Mouse (Mus musculus) liver, adult 2 months (tissue): ENCODE measurements at regions not wholly inside any gene's neighbourhood (a gene's known extent, or its start where the extent isn't known, plus 50 kb on each side); places are given as distances from the start of the nearest gene placed in this dataset.

Experiments used
- DNase-seq: peaks from one replicate; pipeline ENCODE4 v3.0.0-alpha.2; 2011; ENCODE audit warnings: low read depth, low spot score; ENCODE audit errors: extremely low read depth
- H3K27ac ChIP-seq: fragments of 200-500 bp; replicated peaks from 2 replicates; pipeline ENCODE4 v1.5.1; 2012; ENCODE audit warnings: low read depth, mild to moderate bottlenecking, control low read depth, inconsistent platforms, low read length; ENCODE audit not compliant: insufficient read depth
- H3K27me3 ChIP-seq: fragments of 200-500 bp; 2 replicates; pipeline ENCODE4 v1.6.1; 2012; ENCODE audit warnings: mild to moderate bottlenecking, moderate library complexity, low read length, inconsistent platforms; ENCODE audit not compliant: control insufficient read depth, insufficient read depth
- H3K36me3 ChIP-seq: fragments of 200-500 bp; 2 replicates; pipeline ENCODE4 v1.6.1; 2012; ENCODE audit warnings: low read length, inconsistent platforms; ENCODE audit not compliant: control insufficient read depth, insufficient read depth
- H3K4me1 ChIP-seq: fragments of 200-500 bp; 2 replicates; pipeline ENCODE4 v1.6.1; 2011; ENCODE audit warnings: low read length; ENCODE audit not compliant: control insufficient read depth, insufficient read depth
- H3K4me3 ChIP-seq: fragments of 200-500 bp; 2 replicates; pipeline ENCODE4 v1.5.1; 2011; ENCODE audit warnings: low read depth, mild to moderate bottlenecking, control low read depth, low read length, moderate library complexity; ENCODE audit not compliant: insufficient read depth
- H3K79me2 ChIP-seq: fragments of 200-500 bp; 2 replicates; pipeline ENCODE4 v1.6.1; 2012; ENCODE audit warnings: inconsistent platforms, mild to moderate bottlenecking, low read length, moderate library complexity; ENCODE audit not compliant: control insufficient read depth, insufficient read depth
- H3K9ac ChIP-seq: fragments of 200-500 bp; 2 replicates; pipeline ENCODE4 v1.6.1; 2012; ENCODE audit warnings: low read depth, mild to moderate bottlenecking, control low read depth, inconsistent platforms, low read length
- CTCF ChIP-seq: fragments of 200-500 bp; IDR thresholded peaks from 2 replicates; pipeline ENCODE4 v1.5.1; 2011; ENCODE audit warnings: low read depth, low read length, control low read depth
- POLR2A ChIP-seq: fragments of 200-500 bp; IDR thresholded peaks from 2 replicates; pipeline ENCODE4 v1.6.1; 2011; ENCODE audit warnings: low read length, control low read depth; ENCODE audit not compliant: insufficient read depth; ENCODE audit errors: extremely low read depth
- WGBS: fragments of 180-500 bp; shearing (Covaris S2); methylation state at CpG from one replicate; pipeline ENCODE4 v1.1.7; 2018; 5-methylcytosine and 5-hydroxymethylcytosine counted together

DNA sequence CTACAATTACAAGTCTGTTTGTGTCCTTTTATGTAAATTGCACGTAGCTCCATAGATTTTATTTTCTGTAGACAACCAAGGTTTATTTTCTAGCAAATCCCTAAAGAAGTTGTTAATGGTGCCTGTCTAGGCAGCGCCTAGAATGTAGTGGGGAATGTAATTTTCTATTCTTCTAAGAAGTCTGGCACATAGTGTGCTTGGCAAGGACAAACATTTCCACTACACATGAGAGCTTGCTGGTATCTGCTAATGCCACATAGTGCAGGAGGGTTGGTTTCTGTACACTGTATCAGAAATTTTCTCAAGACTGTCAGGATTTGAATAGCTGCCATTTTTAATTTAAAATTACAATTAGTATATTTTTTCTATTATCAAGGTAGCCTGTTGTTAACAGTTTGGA, 385.3 kb downstream of the Nedd1 start:
- WGBS = 77% methylated on average over 2 of the region's 2 CpGs
- DNase-seq = no peak
- TF ChIP-seq CTCF = no peak
- TF ChIP-seq POLR2A = no peak
- Histone ChIP-seq H3K36me3 (no peaks in the 10 kb centered on the region), H3K4me1 (no peaks in the 10 kb centered on the region), H3K4me3 (no peak overlapping the region), H3K9ac (no peak overlapping the region), H3K79me2 (no peaks in the 10 kb centered on the region), H3K27ac (no peak overlapping the region), H3K27me3 (no peaks in the 10 kb centered on the region)

DNA sequence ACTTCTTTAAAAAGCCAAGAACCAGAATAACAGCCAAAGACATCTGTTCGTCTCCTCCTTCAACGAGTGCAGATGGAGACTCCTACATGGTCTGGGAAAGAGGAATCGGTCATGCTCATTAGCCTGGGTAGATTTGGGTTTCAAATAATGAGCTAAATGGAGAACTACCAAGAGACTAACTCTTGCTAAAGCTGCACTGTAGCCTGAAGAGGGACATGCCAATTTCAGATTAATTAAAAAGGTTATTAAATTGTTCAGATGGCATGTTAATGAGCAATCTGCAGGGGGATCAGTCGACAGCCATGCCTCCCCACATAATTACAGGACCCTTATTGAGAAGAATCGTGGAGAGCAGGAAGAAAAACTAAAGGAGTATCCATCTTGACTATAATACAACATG, 386.1 kb downstream of the Nedd1 start:
- Histone ChIP-seq H3K36me3 (no peaks in the 10 kb centered on the region), H3K4me1 (no peaks in the 10 kb centered on the region), H3K27me3 (no peaks in the 10 kb centered on the region), H3K27ac (no peak overlapping the region), H3K4me3 (no peak overlapping the region), H3K9ac (no peak overlapping the region), H3K79me2 (no peaks in the 10 kb centered on the region)
- no peak for DNase-seq
- TF ChIP-seq CTCF (no peak), POLR2A (no peak)
- WGBS = 83% methylated on average over 5 of the region's 5 CpGs

DNA sequence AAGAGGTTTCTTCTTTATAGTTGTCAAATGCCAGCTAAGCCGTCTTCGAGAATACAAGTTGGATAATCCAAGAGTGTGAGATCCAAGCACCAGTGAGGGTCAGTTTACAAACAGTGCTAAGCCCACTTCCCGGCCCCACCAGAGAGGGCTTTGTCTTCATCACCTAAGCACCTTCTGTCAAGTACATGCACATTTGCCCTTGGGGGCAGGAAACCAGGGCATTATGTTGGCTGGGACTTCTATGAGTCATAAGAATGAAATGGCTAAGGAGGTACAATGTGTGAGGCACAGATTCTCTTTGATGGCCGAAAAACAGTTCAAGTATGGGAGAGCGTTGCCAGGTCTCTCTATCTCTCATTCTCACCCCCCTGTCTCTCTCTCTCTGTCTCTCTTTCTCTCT, 387.1 kb downstream of the Nedd1 start:
- Histone ChIP-seq H3K27ac (no peak overlapping the region), H3K79me2 (no peaks in the 10 kb centered on the region), H3K4me1 (no peaks in the 10 kb centered on the region), H3K36me3 (no peaks in the 10 kb centered on the region), H3K4me3 (no peak overlapping the region), H3K27me3 (no peaks in the 10 kb centered on the region), H3K9ac (no peak overlapping the region)
- DNase-seq = no peak
- 86% methylated on average over 5 of the region's 5 CpGs for WGBS
- TF ChIP-seq POLR2A (no peak), CTCF (no peak)

DNA sequence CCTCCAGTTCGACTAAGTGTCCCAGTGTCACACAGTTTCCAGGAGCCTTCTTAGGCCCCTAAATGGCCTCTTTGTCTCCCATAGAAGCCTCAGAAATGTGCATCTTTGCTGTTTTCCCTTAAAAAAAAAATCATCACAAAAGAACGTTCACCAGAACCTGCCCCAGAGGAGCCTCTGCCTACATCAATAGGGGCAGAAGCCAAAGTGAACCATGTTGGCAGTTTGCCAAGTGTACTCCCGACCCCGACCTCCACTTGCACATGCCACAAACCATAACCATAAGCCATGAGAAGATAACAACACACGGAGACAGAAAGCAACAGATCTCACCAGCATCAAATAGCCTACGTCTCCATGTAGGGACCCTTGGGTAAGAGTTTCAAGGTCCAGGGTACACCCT, 388.4 kb downstream of the Nedd1 start:
- Histone ChIP-seq H3K27ac (no peak overlapping the region), H3K9ac (no peak overlapping the region), H3K79me2 (no peaks in the 10 kb centered on the region), H3K36me3 (no peaks in the 10 kb centered on the region), H3K4me1 (no peaks in the 10 kb centered on the region), H3K4me3 (no peak overlapping the region), H3K27me3 (no peaks in the 10 kb centered on the region)
- DNase-seq = peak; percentile 13
- 24% methylated on average over 6 of the region's 6 CpGs for WGBS
- TF ChIP-seq POLR2A (no peak), CTCF (no peak)

DNA sequence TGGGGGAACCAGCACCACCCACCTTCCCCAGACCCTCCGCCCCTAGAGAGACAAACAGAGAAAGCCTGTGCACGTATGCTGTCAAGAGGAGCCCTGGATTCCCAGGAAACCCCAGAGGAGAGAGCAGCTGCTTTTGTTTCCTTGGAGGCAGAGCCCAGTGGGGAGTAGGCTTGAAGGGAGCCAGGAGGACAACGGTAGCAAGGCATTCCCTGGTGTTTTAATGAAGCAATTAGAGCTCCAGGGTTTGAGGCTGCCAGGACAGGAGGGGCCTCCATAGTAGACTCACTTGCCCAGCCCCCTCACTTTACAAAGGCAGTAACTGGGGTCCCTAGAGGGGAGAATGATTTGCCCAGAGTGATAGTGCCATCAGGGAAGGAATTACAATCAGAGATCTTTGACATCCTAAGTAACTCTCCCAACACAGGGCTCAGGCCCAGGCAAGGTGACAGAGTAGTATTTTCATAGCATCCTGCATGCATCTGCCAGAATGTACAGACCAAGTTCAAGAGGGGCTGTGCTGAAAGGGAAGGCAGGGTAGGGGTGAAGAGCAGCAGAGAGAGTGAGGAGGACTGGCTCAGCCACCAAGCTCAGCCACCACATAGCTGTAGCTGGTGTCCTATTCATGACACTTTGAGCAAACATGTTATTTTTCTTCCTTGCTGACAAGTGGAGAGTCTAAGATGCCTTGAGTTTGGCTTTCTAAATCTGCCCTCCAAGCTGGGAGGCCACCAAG, 389.0 kb downstream of the Nedd1 start:
- TF ChIP-seq CTCF (no peak), POLR2A (no peak)
- Histone ChIP-seq H3K36me3 (no peaks in the 10 kb centered on the region), H3K9ac (no peak overlapping the region), H3K79me2 (no peaks in the 10 kb centered on the region), H3K27me3 (no peaks in the 10 kb centered on the region), H3K27ac (no peak overlapping the region), H3K4me1 (no peaks in the 10 kb centered on the region), H3K4me3 (no peak overlapping the region)
- 60% methylated on average over 3 of the region's 3 CpGs for WGBS
- DNase-seq = no peak

DNA sequence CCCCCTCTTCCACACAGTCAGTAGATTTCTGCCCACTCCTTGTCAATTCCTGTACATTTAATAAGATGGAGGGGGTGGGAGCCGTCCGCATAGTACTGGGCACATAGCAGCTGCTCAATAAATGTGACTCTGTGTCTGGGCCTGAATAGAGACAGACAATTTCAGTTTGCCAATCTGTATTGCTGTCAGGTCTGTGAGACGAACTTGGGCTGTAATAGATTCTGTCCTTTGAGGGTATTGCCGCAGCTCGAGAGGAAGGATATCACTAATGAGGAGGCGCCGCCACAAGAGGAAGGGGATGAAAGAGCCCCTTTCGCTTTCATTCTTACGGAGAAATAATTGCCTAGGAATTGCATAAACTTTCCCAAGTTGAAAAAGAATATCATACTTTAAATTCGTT, 392.1 kb downstream of the Nedd1 start:
- no peak overlapping the region for H3K4me3 ChIP-seq
- H3K27me3 ChIP-seq = no peaks in the 10 kb centered on the region
- H3K36me3 ChIP-seq = no peaks in the 10 kb centered on the region
- DNase-seq = no peak
- no peaks in the 10 kb centered on the region for H3K4me1 ChIP-seq
- no peak overlapping the region for H3K9ac ChIP-seq
- H3K27ac ChIP-seq = no peak overlapping the region
- 80% methylated on average over 10 of the region's 10 CpGs for WGBS
- TF ChIP-seq POLR2A (no peak), CTCF (no peak)
- no peaks in the 10 kb centered on the region for H3K79me2 ChIP-seq
